Mouse (Mus musculus) MEL (cell line): ENCODE measurements around the gene Odf3. TPM values are rescaled to one million over a fixed set of nuclear protein-coding genes. Genes with fewer than 3 reads are reported as not detected.

Source experiments
- DNase-seq: peaks from one replicate; pipeline ENCODE4 v3.0.0; 2011; ENCODE audit warnings: low read depth, low spot score
- H3K27ac ChIP-seq: 2 replicates; pipeline ENCODE4 v1.5.1; 2012; ENCODE audit warnings: low read depth, mild to moderate bottlenecking, control low read depth, low read length, moderate library complexity; ENCODE audit not compliant: control insufficient read depth
- H3K27me3 ChIP-seq, 2 experiments: fragments of 150-350 bp in 1 of 2; sonication (generic) in 1 of 2; 2 replicates each; pipeline ENCODE4 v1.6.1; 2012; ENCODE audit warnings: low read length in 2 of 2, mild to moderate bottlenecking in 2 of 2, improper control_type of control experiment in 1 of 2, moderate library complexity in 1 of 2; ENCODE audit not compliant: insufficient read depth in 2 of 2, control insufficient read depth in 1 of 2
- H3K36me3 ChIP-seq, 2 experiments: 2 replicates each; pipeline ENCODE4 v1.6.1; 2012 to 2014; ENCODE audit warnings: low read length in 2 of 2, improper control_type of control experiment in 1 of 2, inconsistent platforms in 1 of 2, mild to moderate bottlenecking in 1 of 2; ENCODE audit not compliant: insufficient read depth in 2 of 2, control insufficient read depth in 1 of 2
- H3K4me1 ChIP-seq, 2 experiments: fragments of 150-350 bp in 1 of 2; sonication (generic) in 1 of 2; 2 replicates each; pipeline ENCODE4 v1.6.1; 2012; ENCODE audit warnings: low read length in 2 of 2, improper control_type of control experiment in 1 of 2, mild to moderate bottlenecking in 1 of 2; ENCODE audit not compliant: insufficient read depth in 2 of 2, control insufficient read depth in 1 of 2
- H3K4me3 ChIP-seq, 2 experiments: fragments of 150-350 bp in 1 of 2; sonication (generic) in 1 of 2; 2 replicates each; pipeline ENCODE4 v1.5.1; 2012; ENCODE audit warnings: low read depth in 2 of 2, low read length in 2 of 2, mild to moderate bottlenecking in 2 of 2, moderate library complexity in 2 of 2, control low read depth in 1 of 2, improper control_type of control experiment in 1 of 2; ENCODE audit not compliant: control insufficient read depth in 1 of 2, insufficient read depth in 1 of 2
- H3K79me2 ChIP-seq: 2 replicates; pipeline ENCODE4 v1.6.1; 2012; ENCODE audit warnings: mild to moderate bottlenecking, low read length, moderate library complexity; ENCODE audit not compliant: control insufficient read depth, poor library complexity, insufficient read depth
- H3K9ac ChIP-seq: 2 replicates; pipeline ENCODE4 v1.6.1; 2012; ENCODE audit warnings: low read depth, mild to moderate bottlenecking, control low read depth, low read length, moderate library complexity; ENCODE audit not compliant: control insufficient read depth, poor library complexity, severe bottlenecking
- H3K9me3 ChIP-seq: fragments of 150-350 bp; sonication (generic); replicated peaks from 2 replicates; pipeline ENCODE4 v1.6.1; 2012; ENCODE audit warnings: mild to moderate bottlenecking, low read length, improper control_type of control experiment, moderate library complexity; ENCODE audit not compliant: insufficient read depth
- CHD2 ChIP-seq: IDR thresholded peaks from 2 replicates; pipeline ENCODE4 v1.6.1; 2011; ENCODE audit warnings: low read length, improper control_type of control experiment
- E2F4 ChIP-seq: IDR thresholded peaks from 2 replicates; pipeline ENCODE4 v1.6.1; 2011; ENCODE audit warnings: low read depth, low read length, improper control_type of control experiment, borderline replicate concordance
- ELF1 ChIP-seq: IDR thresholded peaks from 2 replicates; pipeline ENCODE4 v1.6.1; 2014; ENCODE audit warnings: low read depth, mild to moderate bottlenecking, inconsistent platforms, low read length, improper control_type of control experiment, moderate library complexity
- GABPA ChIP-seq: IDR thresholded peaks from 2 replicates; pipeline ENCODE4 v1.6.1; 2012; ENCODE audit warnings: low read depth, mild to moderate bottlenecking, inconsistent platforms, low read length, improper control_type of control experiment, moderate library complexity
- HCFC1 ChIP-seq: IDR thresholded peaks from 2 replicates; pipeline ENCODE4 v1.6.1; 2012; ENCODE audit warnings: low read depth, mild to moderate bottlenecking, inconsistent platforms, low read length, improper control_type of control experiment, moderate library complexity
- KAT2A ChIP-seq: conservative IDR thresholded peaks from 2 replicates; pipeline ENCODE4 v1.6.1; 2012; ENCODE audit warnings: low read depth, low read length, improper control_type of control experiment, inconsistent platforms
- MAZ ChIP-seq: IDR thresholded peaks from 2 replicates; pipeline ENCODE4 v1.6.1; 2012; ENCODE audit warnings: low read depth, mild to moderate bottlenecking, inconsistent platforms, low read length, improper control_type of control experiment
- MEF2A ChIP-seq: IDR thresholded peaks from 2 replicates; pipeline ENCODE4 v1.6.1; 2014; ENCODE audit warnings: low read depth, mild to moderate bottlenecking, inconsistent platforms, low read length, improper control_type of control experiment; ENCODE audit not compliant: poor library complexity, insufficient replicate concordance, severe bottlenecking; ENCODE audit errors: extremely low read depth
- MYB ChIP-seq: IDR thresholded peaks from 2 replicates; pipeline ENCODE4 v1.6.1; 2011; ENCODE audit warnings: mild to moderate bottlenecking, low read depth, low read length, improper control_type of control experiment
- NRF1 ChIP-seq: IDR thresholded peaks from 2 replicates; pipeline ENCODE4 v1.6.1; 2014; ENCODE audit warnings: low read depth, mild to moderate bottlenecking, inconsistent platforms, low read length, improper control_type of control experiment, moderate library complexity; ENCODE audit not compliant: poor library complexity, insufficient read depth, severe bottlenecking
- POLR2A ChIP-seq, 2 experiments: IDR thresholded peaks; 2 replicates each; pipeline ENCODE4 v1.6.1; 2011 to 2012; ENCODE audit warnings: low read length in 2 of 2, mild to moderate bottlenecking in 2 of 2, control low read depth in 1 of 2, improper control_type of control experiment in 1 of 2, low read depth in 1 of 2, moderate library complexity in 1 of 2; ENCODE audit not compliant: control insufficient read depth in 1 of 2, insufficient read depth in 1 of 2, poor library complexity in 1 of 2
- POLR2AphosphoS2 ChIP-seq: IDR thresholded peaks from 2 replicates; pipeline ENCODE4 v1.6.1; 2011; ENCODE audit warnings: low read length, improper control_type of control experiment
- RCOR1 ChIP-seq: IDR thresholded peaks from 2 replicates; pipeline ENCODE4 v1.6.1; 2012; ENCODE audit warnings: low read depth, mild to moderate bottlenecking, inconsistent platforms, low read length, improper control_type of control experiment
- SIN3A ChIP-seq: IDR thresholded peaks from 2 replicates; pipeline ENCODE4 v1.6.1; 2012; ENCODE audit warnings: low read length, improper control_type of control experiment, inconsistent platforms
- SMC3 ChIP-seq: IDR thresholded peaks from 2 replicates; pipeline ENCODE4 v1.6.1; 2011; ENCODE audit warnings: low read depth, low read length, improper control_type of control experiment
- TAL1 ChIP-seq: IDR thresholded peaks from 2 replicates; pipeline ENCODE4 v1.6.1; 2012; ENCODE audit warnings: mild to moderate bottlenecking, inconsistent platforms, low read length, moderate library complexity, mixed read lengths
- TBP ChIP-seq: IDR thresholded peaks from 2 replicates; pipeline ENCODE4 v1.8.0; 2011; ENCODE audit warnings: low read depth, low read length, improper control_type of control experiment
- TCF12 ChIP-seq: IDR thresholded peaks from 2 replicates; pipeline ENCODE4 v1.6.1; 2014; ENCODE audit warnings: low read depth, mild to moderate bottlenecking, inconsistent platforms, low read length, improper control_type of control experiment, moderate library complexity
- USF1 ChIP-seq: IDR thresholded peaks from 2 replicates; pipeline ENCODE4 v1.6.1; 2014; ENCODE audit warnings: low read depth, mild to moderate bottlenecking, inconsistent platforms, low read length, improper control_type of control experiment, moderate library complexity
- USF2 ChIP-seq, 2 experiments: IDR thresholded peaks; 2 replicates each; pipeline ENCODE4 v1.6.1; 2011 to 2012; ENCODE audit warnings: improper control_type of control experiment in 2 of 2, low read length in 2 of 2, borderline replicate concordance in 1 of 2, inconsistent platforms in 1 of 2, low read depth in 1 of 2, mild to moderate bottlenecking in 1 of 2; ENCODE audit not compliant: insufficient read depth in 1 of 2
- ZC3H11A ChIP-seq: IDR thresholded peaks from 2 replicates; pipeline ENCODE4 v1.6.1; 2012; ENCODE audit warnings: low read depth, mild to moderate bottlenecking, inconsistent platforms, low read length, improper control_type of control experiment
- ZKSCAN1 ChIP-seq: IDR thresholded peaks from 2 replicates; pipeline ENCODE4 v1.6.1; 2012; ENCODE audit warnings: low read depth, mild to moderate bottlenecking, inconsistent platforms, low read length, improper control_type of control experiment, moderate library complexity
- ZNF384 ChIP-seq: IDR thresholded peaks from 2 replicates; pipeline ENCODE4 v1.6.1; 2012; ENCODE audit warnings: low read depth, mild to moderate bottlenecking, inconsistent platforms, low read length, improper control_type of control experiment
- polyA plus RNA-seq, 2 experiments: library from polyadenylated mRNA; stranded (reverse) in 1 of 2; unstranded in 1 of 2; fragments of >175 nt in 1 of 2; fragments of >200 nt in 1 of 2; gene quantifications; 2 replicates each; pipeline versions ENCODE4 v1.2.1 to v1.2.4; 2012; ENCODE audit warnings: low replicate concordance in 2 of 2, low read depth in 1 of 2; ENCODE audit not compliant: insufficient read length in 2 of 2, insufficient read depth in 1 of 2, missing spikeins in 1 of 2
- total RNA-seq: library from RNA; depleted of rRNA; stranded (reverse); fragments of 300-350 nt; gene quantifications from 2 replicates; pipeline ENCODE4 v1.2.3, GENCODE M21; 2012

Odf3 gene
- total and polyA plus RNA-seq, 3 experiments: not detected

DNA sequence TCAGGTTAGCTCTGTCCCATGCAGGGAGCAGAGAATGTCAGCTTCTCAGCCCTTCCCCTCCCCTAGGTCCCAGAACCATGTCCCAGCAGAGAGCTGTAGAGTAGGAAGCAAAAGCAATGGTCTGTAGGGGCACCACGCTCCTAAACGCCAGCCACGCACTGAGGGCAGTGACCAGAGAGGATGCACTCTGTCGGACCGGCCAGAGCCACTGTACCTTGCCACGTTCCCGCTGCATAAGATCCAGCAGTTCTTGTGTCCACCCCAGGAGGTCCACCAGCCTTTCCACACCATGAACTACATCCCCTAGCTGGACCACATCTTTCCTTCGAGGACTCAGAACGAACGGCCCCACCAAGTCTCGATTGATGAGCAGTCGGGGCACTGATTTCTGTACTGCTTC lies 17.2 kb downstream of the Odf3 start:
- no peaks in the 10 kb centered on the region for H3K79me2 ChIP-seq
- H3K27me3 ChIP-seq: no peaks in the 10 kb centered on the region
- no peak for TF ChIP-seq HCFC1
- TF ChIP-seq ZC3H11A: no peak
- TF ChIP-seq ELF1: no peak
- TF ChIP-seq MYB: no peak
- TF ChIP-seq GABPA: no peak
- no peak for TF ChIP-seq ZKSCAN1
- no peak for TF ChIP-seq E2F4
- no peak for TF ChIP-seq MEF2A
- TF ChIP-seq POLR2A (IDR thresholded peaks at IDR 0.05; ENCODE audit: control insufficient read depth in 1 of 2, insufficient read depth in 1 of 2, low read depth in 1 of 2, low read length in 2 of 2, poor library complexity in 1 of 2): no peak
- TF ChIP-seq TAL1: no peak
- TF ChIP-seq CHD2: no peak
- TF ChIP-seq MAZ: no peak
- H3K36me3 ChIP-seq: peaks cover 0 to 3% of the 10 kb centered on the region in 2 experiments; a peak in 2 of 4 replicates
- H3K27ac ChIP-seq: no peak overlapping the region
- no peaks in the 10 kb centered on the region for H3K4me1 ChIP-seq
- DNase-seq: no peak
- no peaks in the 10 kb centered on the region for H3K9me3 ChIP-seq
- no peak overlapping the region for H3K9ac ChIP-seq
- no peak overlapping the region for H3K4me3 ChIP-seq

DNA sequence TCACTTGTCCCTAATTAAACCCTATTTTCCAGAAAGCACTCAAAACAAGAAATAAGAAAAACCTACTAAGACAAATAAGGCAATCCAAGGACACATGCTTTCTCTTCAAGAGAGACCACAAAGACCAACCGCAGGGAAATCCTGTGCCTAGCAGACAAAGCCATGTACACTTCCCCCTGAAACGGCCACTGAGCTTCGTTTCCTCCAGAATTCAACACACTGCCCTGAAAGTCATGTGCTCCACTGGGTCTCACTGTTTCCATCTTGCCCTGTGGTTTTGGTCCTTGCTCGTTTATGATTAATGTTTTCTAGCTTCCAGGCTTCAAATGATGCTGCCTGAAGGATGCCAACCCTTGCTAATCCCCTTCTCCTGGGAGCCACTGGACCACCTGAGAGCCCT lies 26.6 kb downstream of the Odf3 start:
- Histone ChIP-seq H3K9me3 (no peaks in the 10 kb centered on the region), H3K36me3 (peaks cover 0 to 4% of the 10 kb centered on the region in 2 experiments; a peak in 1 of 4 replicates), H3K4me3 (no peak overlapping the region), H3K27me3 (no peaks in the 10 kb centered on the region), H3K79me2 (no peaks in the 10 kb centered on the region; the same call in 1 of the 2 replicates), H3K9ac (no peak overlapping the region), H3K27ac (no peak overlapping the region), H3K4me1 (0 out of 4 replicates have a peak, but pooled peaks cover 0 to 5% of the 10 kb centered on the region in 2 experiments)
- no peak for TF ChIP-seq TBP
- TF ChIP-seq USF1: no peak
- TF ChIP-seq RCOR1: no peak
- TF ChIP-seq POLR2AphosphoS2: no peak
- no peak for TF ChIP-seq ZC3H11A
- TF ChIP-seq NRF1: no peak
- no peak for TF ChIP-seq TCF12
- TF ChIP-seq SIN3A: no peak
- no peak for TF ChIP-seq GABPA
- no peak for TF ChIP-seq USF2 (IDR thresholded peaks at IDR 0.05; ENCODE audit: borderline replicate concordance in 1 of 2, insufficient read depth in 1 of 2, low read depth in 1 of 2, low read length in 2 of 2)
- TF ChIP-seq HCFC1: no peak
- no peak for TF ChIP-seq ZNF384
- no peak for TF ChIP-seq SMC3
- TF ChIP-seq KAT2A: no peak
- no peak for DNase-seq
